Mouse (Mus musculus): Measurements from ENCODE around the gene Cln6. TPM values are rescaled to one million over a fixed set of nuclear protein-coding genes. Genes with fewer than 3 reads are reported as not detected.

The Cln6 gene
- polyA plus RNA-seq (2012; ENCODE audit: low replicate concordance) = 12.8 and 13.4 TPM in 2 replicates

GRCm38 (mm10) chr9:62838506-62839171 lies at the start of gene Cln6:
Cln6 (plus strand) TSS chr9:62838785.

GRCm38 (mm10) chr9:62811516-62812121 lies 27.0 kb upstream of the Cln6 start, which contains the start of gene Fem1b:
Fem1b (minus strand) TSS chr9:62811934.

GRCm38 (mm10) chr9:62857719-62858261 lies 19.2 kb downstream of the Cln6 start, which contains the start of gene Calml4:
Calml4 (plus strand) TSS chr9:62858080.

Other genes with a start within 250 kb of the Cln6 start
- not detected in 2 replicates for gene Itga11, start 161.0 kb upstream of the Cln6 start, polyA plus RNA-seq (2012; ENCODE audit: low replicate concordance)
- gene Fem1b, start 26.9 kb upstream of the Cln6 start, polyA plus RNA-seq (2012; ENCODE audit: low replicate concordance) = 5.2 and 7.9 TPM in 2 replicates
- 0.52 TPM in 1 of 2 replicates, not detected in the other for gene Calml4, start 19.3 kb downstream of the Cln6 start, polyA plus RNA-seq (2012; ENCODE audit: low replicate concordance)
- 2.2 and 5.3 TPM in 2 replicates for gene Pias1, start 149.1 kb downstream of the Cln6 start, polyA plus RNA-seq (2012; ENCODE audit: low replicate concordance)

Measured in hematopoietic multipotent progenitor cell, adult 10-12 weeks (in vitro differentiated cells).